Mouse (Mus musculus) liver, embryonic 14.5 days (tissue): ENCODE measurements at regions not wholly inside any gene's neighbourhood (a gene's known extent, or its start where the extent isn't known, plus 50 kb on each side); places are given as distances from the start of the nearest gene placed in this dataset.

Experiments used
- CTCF ChIP-seq: IDR thresholded peaks from 2 replicates; pipeline ENCODE4 v1.5.1; 2016; ENCODE audit warnings: antibody characterized with exemption, low read depth, control low read depth
- EP300 ChIP-seq: IDR thresholded peaks from 2 replicates; pipeline ENCODE4 v1.6.1; 2016; ENCODE audit warnings: antibody characterized with exemption, low read depth

- TF ChIP-seq CTCF (no peak), EP300 (no peak)
Observed at GRCm38 (mm10) chr15:62962681-62963080, 882.3 kb downstream of the Gsdmc2 start.
